Mouse (Mus musculus) MEL (cell line): Measurements from ENCODE around the gene N4bp2l1. TPM values are rescaled to one million over a fixed set of nuclear protein-coding genes. Genes with fewer than 3 reads are reported as not detected.

Experiments used
- CHD1 ChIP-seq: IDR thresholded peaks from 2 replicates; pipeline ENCODE4 v1.6.1; 2012; ENCODE audit warnings: low read depth, mild to moderate bottlenecking, inconsistent platforms, low read length, improper control_type of control experiment
- CHD2 ChIP-seq: IDR thresholded peaks from 2 replicates; pipeline ENCODE4 v1.6.1; 2011; ENCODE audit warnings: low read length, improper control_type of control experiment
- CTCF ChIP-seq, 3 experiments: IDR thresholded peaks in 2 of 3; conservative IDR thresholded peaks in 1 of 3; 2 replicates each; pipeline ENCODE4 v1.5.1; 2011 to 2012; ENCODE audit warnings: low read length in 3 of 3, low read depth in 2 of 3, mild to moderate bottlenecking in 2 of 3, improper control_type of control experiment in 1 of 3, inconsistent platforms in 1 of 3, mixed read lengths in 1 of 3, moderate library complexity in 1 of 3; ENCODE audit not compliant: control insufficient read depth in 1 of 3, insufficient read depth in 1 of 3, poor library complexity in 1 of 3, severe bottlenecking in 1 of 3
- EP300 ChIP-seq, 2 experiments: IDR thresholded peaks; 2 replicates each; pipeline ENCODE4 v1.6.1; 2011; ENCODE audit warnings: improper control_type of control experiment in 2 of 2, low read length in 2 of 2, low read depth in 1 of 2, mild to moderate bottlenecking in 1 of 2
- ETS1 ChIP-seq: IDR thresholded peaks from 2 replicates; pipeline ENCODE4 v1.6.1; 2012; ENCODE audit warnings: low read depth, mild to moderate bottlenecking, inconsistent platforms, low read length, improper control_type of control experiment, moderate library complexity
- GATA1 ChIP-seq: IDR thresholded peaks from 2 replicates; pipeline ENCODE4 v1.6.1; 2011; ENCODE audit warnings: low read depth, low read length, improper control_type of control experiment
- JUND ChIP-seq: IDR thresholded peaks from 2 replicates; pipeline ENCODE4 v1.6.1; 2011; ENCODE audit warnings: low read depth, mild to moderate bottlenecking, improper control_type of control experiment, low read length
- MAFK ChIP-seq: IDR thresholded peaks from 2 replicates; pipeline ENCODE4 v1.6.1; 2011; ENCODE audit warnings: low read depth, mild to moderate bottlenecking, low read length, improper control_type of control experiment, borderline replicate concordance
- MAX ChIP-seq: IDR thresholded peaks from 2 replicates; pipeline ENCODE4 v1.6.1; 2011; ENCODE audit warnings: low read length, improper control_type of control experiment
- MEF2A ChIP-seq: IDR thresholded peaks from 2 replicates; pipeline ENCODE4 v1.6.1; 2014; ENCODE audit warnings: low read depth, mild to moderate bottlenecking, inconsistent platforms, low read length, improper control_type of control experiment; ENCODE audit not compliant: poor library complexity, insufficient replicate concordance, severe bottlenecking; ENCODE audit errors: extremely low read depth
- MYC ChIP-seq: IDR thresholded peaks from 2 replicates; pipeline ENCODE4 v1.6.1; 2011; ENCODE audit warnings: low read depth, mild to moderate bottlenecking, low read length, improper control_type of control experiment, moderate library complexity
- POLR2A ChIP-seq, 2 experiments: IDR thresholded peaks; 2 replicates each; pipeline ENCODE4 v1.6.1; 2011 to 2012; ENCODE audit warnings: low read length in 2 of 2, mild to moderate bottlenecking in 2 of 2, control low read depth in 1 of 2, improper control_type of control experiment in 1 of 2, low read depth in 1 of 2, moderate library complexity in 1 of 2; ENCODE audit not compliant: control insufficient read depth in 1 of 2, insufficient read depth in 1 of 2, poor library complexity in 1 of 2
- POLR2AphosphoS2 ChIP-seq: IDR thresholded peaks from 2 replicates; pipeline ENCODE4 v1.6.1; 2011; ENCODE audit warnings: low read length, improper control_type of control experiment
- POLR2AphosphoS5 ChIP-seq: IDR thresholded peaks from 2 replicates; pipeline ENCODE4 v1.6.1; 2012; ENCODE audit warnings: low read depth, borderline replicate concordance, mild to moderate bottlenecking, inconsistent platforms, low read length, moderate library complexity, mixed read lengths
- SIN3A ChIP-seq: IDR thresholded peaks from 2 replicates; pipeline ENCODE4 v1.6.1; 2012; ENCODE audit warnings: low read length, improper control_type of control experiment, inconsistent platforms
- SMC3 ChIP-seq: IDR thresholded peaks from 2 replicates; pipeline ENCODE4 v1.6.1; 2011; ENCODE audit warnings: low read depth, low read length, improper control_type of control experiment
- TAL1 ChIP-seq: IDR thresholded peaks from 2 replicates; pipeline ENCODE4 v1.6.1; 2012; ENCODE audit warnings: mild to moderate bottlenecking, inconsistent platforms, low read length, moderate library complexity, mixed read lengths
- TBP ChIP-seq: IDR thresholded peaks from 2 replicates; pipeline ENCODE4 v1.8.0; 2011; ENCODE audit warnings: low read depth, low read length, improper control_type of control experiment
- UBTF ChIP-seq: IDR thresholded peaks from 2 replicates; pipeline ENCODE4 v1.6.1; 2012; ENCODE audit warnings: low read depth, mild to moderate bottlenecking, inconsistent platforms, low read length, improper control_type of control experiment, moderate library complexity, borderline replicate concordance; ENCODE audit not compliant: insufficient read depth
- USF1 ChIP-seq: IDR thresholded peaks from 2 replicates; pipeline ENCODE4 v1.6.1; 2014; ENCODE audit warnings: low read depth, mild to moderate bottlenecking, inconsistent platforms, low read length, improper control_type of control experiment, moderate library complexity
- USF2 ChIP-seq, 2 experiments: IDR thresholded peaks; 2 replicates each; pipeline ENCODE4 v1.6.1; 2011 to 2012; ENCODE audit warnings: improper control_type of control experiment in 2 of 2, low read length in 2 of 2, borderline replicate concordance in 1 of 2, inconsistent platforms in 1 of 2, low read depth in 1 of 2, mild to moderate bottlenecking in 1 of 2; ENCODE audit not compliant: insufficient read depth in 1 of 2
- ZKSCAN1 ChIP-seq: IDR thresholded peaks from 2 replicates; pipeline ENCODE4 v1.6.1; 2012; ENCODE audit warnings: low read depth, mild to moderate bottlenecking, inconsistent platforms, low read length, improper control_type of control experiment, moderate library complexity
- ZMIZ1 ChIP-seq: IDR thresholded peaks from 2 replicates; pipeline ENCODE4 v1.6.1; 2012; ENCODE audit warnings: low read depth, mild to moderate bottlenecking, inconsistent platforms, low read length, improper control_type of control experiment, moderate library complexity
- polyA plus RNA-seq, 2 experiments: library from polyadenylated mRNA; stranded (reverse) in 1 of 2; unstranded in 1 of 2; fragments of >175 nt in 1 of 2; fragments of >200 nt in 1 of 2; gene quantifications; 2 replicates each; pipeline versions ENCODE4 v1.2.1 to v1.2.4; 2012; ENCODE audit warnings: low replicate concordance in 2 of 2, low read depth in 1 of 2; ENCODE audit not compliant: insufficient read length in 2 of 2, insufficient read depth in 1 of 2, missing spikeins in 1 of 2
- total RNA-seq: library from RNA; depleted of rRNA; stranded (reverse); fragments of 300-350 nt; gene quantifications from 2 replicates; pipeline ENCODE4 v1.2.3, GENCODE M21; 2012

The N4bp2l1 gene
- total and polyA plus RNA-seq, 3 experiments: 2.6 to 15.0 TPM; not detected in 1

DNA sequence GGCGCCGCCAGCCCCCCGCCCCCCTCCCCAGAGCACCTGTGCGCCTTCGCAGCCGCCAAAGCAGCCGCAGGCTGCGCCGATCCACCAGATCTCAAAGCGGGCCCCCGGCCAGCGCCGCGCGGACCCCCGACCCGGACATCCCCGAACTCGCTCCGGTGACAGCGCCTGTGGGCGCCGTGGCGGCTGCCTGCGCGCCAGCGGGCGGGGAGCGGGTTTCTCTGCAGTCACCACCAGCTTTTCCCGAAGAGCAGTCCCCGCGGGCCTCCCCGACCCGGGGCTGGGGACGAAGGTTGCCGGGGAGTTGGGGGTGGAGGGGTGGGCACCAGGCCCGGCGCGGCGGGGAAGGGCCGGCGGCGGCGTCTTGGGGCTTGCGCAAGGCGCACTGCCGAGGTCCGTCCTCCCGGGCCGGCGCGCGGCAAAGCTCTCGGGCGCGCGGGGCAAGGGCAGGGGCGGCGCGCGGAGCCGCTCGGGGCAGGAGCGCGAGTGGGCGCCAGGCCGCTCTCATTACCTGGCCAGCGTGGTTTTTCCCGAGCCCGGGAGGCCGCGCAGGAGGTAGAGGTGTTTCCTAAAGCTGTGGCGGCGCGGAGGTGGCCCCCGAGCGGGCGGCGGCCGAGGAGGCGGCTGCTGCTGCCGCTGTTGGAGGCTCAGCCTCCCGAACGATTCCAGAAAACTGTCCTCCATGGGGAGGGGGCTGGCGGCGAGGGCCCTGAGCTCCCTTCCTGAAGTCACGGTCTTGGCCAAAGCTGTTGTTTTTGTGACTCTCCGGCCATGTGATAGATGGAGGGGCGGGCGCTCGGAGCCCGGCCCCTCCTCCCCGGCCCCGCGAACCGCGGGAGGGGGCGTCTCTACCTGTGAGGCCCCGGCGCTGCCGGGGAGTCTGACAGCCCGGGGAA lies 3.0 kb downstream of the N4bp2l1 start (continued):
- TF ChIP-seq MAFK: no peak
- no peak for TF ChIP-seq EP300 (IDR thresholded peaks at IDR 0.05; ENCODE audit: low read depth in 1 of 2, low read length in 2 of 2)
- no peak; the same call in 1 of the 2 replicates for TF ChIP-seq CHD1
- peak; percentile 83 for TF ChIP-seq USF1
- peak; percentile 32; the same call in 1 of the 2 replicates for TF ChIP-seq UBTF
- TF ChIP-seq POLR2A (IDR thresholded peaks at IDR 0.05; ENCODE audit: control insufficient read depth in 1 of 2, insufficient read depth in 1 of 2, low read depth in 1 of 2, low read length in 2 of 2, poor library complexity in 1 of 2): peak in 1 of 2 experiments; percentile 9; a peak in 1 of 4 replicates
- TF ChIP-seq USF2 (IDR thresholded peaks at IDR 0.05; ENCODE audit: borderline replicate concordance in 1 of 2, insufficient read depth in 1 of 2, low read depth in 1 of 2, low read length in 2 of 2): no peak
- no peak for TF ChIP-seq ETS1
- no peak for TF ChIP-seq CTCF (IDR thresholded peaks at IDR 0.05 in 2 of 3, conservative IDR thresholded peaks at IDR 0.05 in 1 of 3; ENCODE audit: control insufficient read depth in 1 of 3, insufficient read depth in 1 of 3, low read depth in 2 of 3, low read length in 3 of 3, poor library complexity in 1 of 3, severe bottlenecking in 1 of 3)
- TF ChIP-seq MYC: no peak
- TF ChIP-seq SIN3A: peak; percentile 81; the same call in 1 of the 2 replicates
- no peak for TF ChIP-seq SMC3
- no peak for TF ChIP-seq CHD2
- TF ChIP-seq ZMIZ1: no peak; the same call in 1 of the 2 replicates
- TF ChIP-seq POLR2AphosphoS5: no peak
- no peak for TF ChIP-seq TAL1
- peak; percentile 74; the same call in 1 of the 2 replicates for TF ChIP-seq MAX
- TF ChIP-seq JUND: no peak
- no peak; the same call in 1 of the 2 replicates for TF ChIP-seq POLR2AphosphoS2
- no peak for TF ChIP-seq GATA1
- no peak for TF ChIP-seq TBP
- TF ChIP-seq MEF2A: no peak
- no peak for TF ChIP-seq ZKSCAN1
